Mouse (Mus musculus) R1 (cell line): ENCODE results near the gene Syt2.

ENCODE experiments used
- DNase-seq: peaks from one replicate; pipeline ENCODE4 v3.0.0-alpha.2; 2018; ENCODE audit warnings: low read depth, low spot score

Gene Syt2

GRCm38 (mm10) chr1:134650816-134651215, 4.3 kb downstream of the Syt2 start:
- DNase-seq, result no peak

- DNase-seq, result no peak
Observed at GRCm38 (mm10) chr1:134651268-134651850, 4.9 kb downstream of the Syt2 start.

- no peak for DNase-seq
Observed at GRCm38 (mm10) chr1:134651851-134652398, 5.4 kb downstream of the Syt2 start.

- no peak for DNase-seq
Observed at GRCm38 (mm10) chr1:134653603-134654257, 7.3 kb downstream of the Syt2 start.

GRCm38 (mm10) chr1:134658841-134659240, 12.4 kb downstream of the Syt2 start:
- DNase-seq, result no peak

- no peak for DNase-seq
Observed at GRCm38 (mm10) chr1:134660163-134660562, 13.7 kb downstream of the Syt2 start.

GRCm38 (mm10) chr1:134671234-134672070, 25.0 kb downstream of the Syt2 start:
- DNase-seq, result no peak

GRCm38 (mm10) chr1:134674312-134674711, 27.8 kb downstream of the Syt2 start:
- peak; percentile 28 for DNase-seq

- no peak for DNase-seq
Observed at GRCm38 (mm10) chr1:134679445-134679844, 33.0 kb downstream of the Syt2 start.

- DNase-seq, result no peak
Observed at GRCm38 (mm10) chr1:134680617-134681016, 34.1 kb downstream of the Syt2 start.

- DNase-seq, result no peak
Observed at GRCm38 (mm10) chr1:134682460-134682859, 36.0 kb downstream of the Syt2 start.

GRCm38 (mm10) chr1:134686834-134687421, 40.5 kb downstream of the Syt2 start:
- DNase-seq, result no peak

GRCm38 (mm10) chr1:134696302-134696701, 49.8 kb downstream of the Syt2 start:
- no peak for DNase-seq

- DNase-seq, result no peak
Observed at GRCm38 (mm10) chr1:134697073-134697472, 50.6 kb downstream of the Syt2 start.

- no peak for DNase-seq
Observed at GRCm38 (mm10) chr1:134697522-134698250, 51.2 kb downstream of the Syt2 start.

- DNase-seq, result no peak
Observed at GRCm38 (mm10) chr1:134698486-134698885, 52.0 kb downstream of the Syt2 start.

GRCm38 (mm10) chr1:134699390-134699789, 52.9 kb downstream of the Syt2 start:
- no peak for DNase-seq

- no peak for DNase-seq
Observed at GRCm38 (mm10) chr1:134700151-134700550, 53.7 kb downstream of the Syt2 start.

- DNase-seq, result peak; percentile 15
Observed at GRCm38 (mm10) chr1:134700634-134701033, 54.2 kb downstream of the Syt2 start.

- peak; percentile 66 for DNase-seq
Observed at GRCm38 (mm10) chr1:134701191-134701590, 54.7 kb downstream of the Syt2 start.

- DNase-seq, result no peak
Observed at GRCm38 (mm10) chr1:134703232-134703631, 56.8 kb downstream of the Syt2 start.
